ENCODE assay signal across 8 mouse cellular contexts in the genomic region with DNA sequence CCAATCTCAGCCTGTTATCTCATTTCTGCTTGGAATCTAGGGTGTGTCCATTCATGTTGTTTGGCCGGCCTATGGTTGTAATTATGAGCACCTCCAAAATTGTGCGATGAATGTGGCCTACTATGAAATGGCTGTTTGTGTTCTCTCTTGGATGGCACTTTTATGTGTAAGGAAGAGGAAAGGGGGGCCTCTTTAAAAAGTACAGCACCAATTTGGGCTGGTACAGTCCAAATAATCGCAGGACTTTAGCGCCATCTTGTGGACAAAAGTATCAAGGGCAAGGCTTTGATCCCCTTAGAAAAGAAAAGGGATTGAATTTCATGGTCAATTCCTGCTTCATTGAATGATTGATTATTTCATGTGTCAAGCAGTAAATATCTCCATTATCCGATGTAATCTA. TPM values are rescaled to one million over a fixed set of nuclear protein-coding genes. Genes with fewer than 3 reads are reported as not detected.
DNase-seq lines count a peak whose midpoint lies in the region; TF ChIP-seq lines count a peak whose summit lies in the region.
"Had no signal": no experiment of that assay in that cellular context is flagged by ENCODE, and none has a peak within 500 bp of the region (broad histone marks: within the 10 kb centered on the region; RNA-seq: fewer than 3 reads in every experiment).

No protein-coding gene starts in this region.

- H3K4me1 ChIP-seq in E14TG2a.4 (replicated peaks; ENCODE audit: low read depth, low read length): peaks cover 15% of the 10 kb centered on the region
- H3K4me1 ChIP-seq: heart, embryonic 13.5 days had no signal

- peaks cover 18% of the 10 kb centered on the region for H3K27me3 ChIP-seq in E14TG2a.4 (ENCODE audit: insufficient read depth, low read length)

- DNase-seq in 416B (ENCODE audit: low read depth): peak; percentile 54
- DNase-seq in cerebellum, adult 18-20 months: peak; percentile 68 to 70
- peak; percentile 74 for DNase-seq in forelimb bud, embryonic 11.5 days (ENCODE audit: low read depth, low spot score)
- DNase-seq in large intestine, adult 2 months (ENCODE audit: low read depth, low spot score): peak; percentile 19
- peak; percentile 13 for DNase-seq in lung, postnatal 25 days (ENCODE audit: low spot score)
- DNase-seq in right cerebral cortex, postnatal 36 days (ENCODE audit: low spot score in 2 of 2): peak; percentile 6 to 36

- peak; percentile 82 for TF ChIP-seq CTCF in E14TG2a.4 (conservative IDR thresholded peaks at IDR 0.05; ENCODE audit: low read length)

- no peaks in the 10 kb centered on the region for H3K9me3 ChIP-seq in E14TG2a.4 (ENCODE audit: low read length)
- H3K9me3 ChIP-seq: heart, embryonic 13.5 days had no signal

- WGBS in large intestine, adult 2 months: 10% methylated on average over 5 of the region's 5 CpGs

- H3K4me3 ChIP-seq in E14TG2a.4 (replicated peaks; ENCODE audit: low read length): no peak overlapping the region
- H3K4me3 ChIP-seq: heart, embryonic 13.5 days had no signal

- H3K36me3 ChIP-seq in E14TG2a.4 (ENCODE audit: insufficient read depth, low read length): no peaks in the 10 kb centered on the region
- H3K36me3 ChIP-seq: heart, embryonic 13.5 days had no signal

RNA-seq across cellular contexts. Expression of gene Nell2, which starts 46.3 kb away (rescaled TPM):
- polyA plus RNA-seq in large intestine, adult 2 months (2012; rRNA removed): 0.53 and 0.88 TPM in 2 replicates

Comparison
In these comparisons a context has a peak if more than half of its experiments do, and no peak if none do; other contexts are left out.
1. DNase-seq: peak in every context shown above with its lines; median percentile 74 in forelimb bud, embryonic 11.5 days; 69 in cerebellum, adult 18-20 months; 54 in 416B; 21 in right cerebral cortex, postnatal 36 days; 19 in large intestine, adult 2 months; 13 in lung, postnatal 25 days.